In genomic region chr4:130102111-130102651, GRCm38 (mm10) we compare ENCODE assay signal across 8 mouse cellular contexts. TPM values are rescaled to one million over a fixed set of nuclear protein-coding genes. Genes with fewer than 3 reads are reported as not detected.
DNase-seq lines count a peak whose midpoint lies in the region; ATAC-seq and TF ChIP-seq lines count a peak whose summit lies in the region.

TSS of gene Pef1 (plus strand) at chr4:130102558.

- intact Hi-C loops in gastrocnemius, adult 2 months (cut with DNase I) = no loop called here

- TF ChIP-seq POLR2A in lung, adult 2 months (IDR thresholded peaks at IDR 0.05; ENCODE audit: borderline replicate concordance, extremely low read depth, low read depth, low read length) = no peak

- no peak within 1 kb of the TSS for H3K4me2 ChIP-seq in hindbrain, postnatal 0 days (ENCODE audit: low read depth, low read length)
- H3K4me2 ChIP-seq in stomach, embryonic 14.5 days (replicated peaks; ENCODE audit: low read depth, low read length) = no peak within 1 kb of the TSS

- H3K4me1 ChIP-seq in hindbrain, postnatal 0 days (ENCODE audit: insufficient read depth, low read length) = peaks cover 14% of the 10 kb centered on the region; the same call in 1 of the 2 replicates
- peaks cover 11% of the 10 kb centered on the region for H3K4me1 ChIP-seq in lung, adult 2 months (ENCODE audit: control insufficient read depth, insufficient read depth, low read length)
- H3K4me1 ChIP-seq in stomach, embryonic 14.5 days (ENCODE audit: control insufficient read depth, insufficient read depth, low read length) = peaks cover 22% of the 10 kb centered on the region

- H3K27ac ChIP-seq in gastrocnemius, adult 2 months = no peak within 1 kb of the TSS
- H3K27ac ChIP-seq in hindbrain, postnatal 0 days = peak within 1 kb of the TSS; percentile 5; the same call in 1 of the 2 replicates
- H3K27ac ChIP-seq in stomach, embryonic 14.5 days (ENCODE audit: low read length) = peak within 1 kb of the TSS; percentile 35; the same call in 1 of the 2 replicates

- no peak within 1 kb of the TSS for H3K4me3 ChIP-seq in gastrocnemius, adult 2 months
- no peak within 1 kb of the TSS for H3K4me3 ChIP-seq in hindbrain, postnatal 0 days (ENCODE audit: low read length)
- H3K4me3 ChIP-seq in lung, adult 2 months (replicated peaks; ENCODE audit: extremely low read depth, low read depth, low read length) = no peak within 1 kb of the TSS
- no peak within 1 kb of the TSS for H3K4me3 ChIP-seq in stomach, embryonic 14.5 days (ENCODE audit: low read depth, low read length)

- H3K27me3 ChIP-seq in hindbrain, postnatal 0 days (ENCODE audit: insufficient read depth, low read length) = no peaks in the 10 kb centered on the region
- H3K27me3 ChIP-seq in stomach, embryonic 14.5 days (ENCODE audit: control insufficient read depth, insufficient read depth, low read length) = no peaks in the 10 kb centered on the region

- no peak within 1 kb of the TSS for H3K9ac ChIP-seq in hindbrain, postnatal 0 days (replicated peaks; ENCODE audit: low read length)
- H3K9ac ChIP-seq in stomach, embryonic 14.5 days (replicated peaks; ENCODE audit: low read depth, low read length) = no peak within 1 kb of the TSS

- no peaks in the 10 kb centered on the region for H3K9me3 ChIP-seq in hindbrain, postnatal 0 days (ENCODE audit: low read length)
- H3K9me3 ChIP-seq in stomach, embryonic 14.5 days (ENCODE audit: control insufficient read depth, low read depth, low read length) = no peaks in the 10 kb centered on the region

- DNase-seq in embryo, embryonic 11 days = peak; percentile 22
- no peak for DNase-seq in embryo, embryonic 9.5 days (ENCODE audit: extremely low spot score)
- no peak for DNase-seq in adrenal gland, adult 2 months
- DNase-seq in gastrocnemius, adult 2 months = no peak
- no peak for DNase-seq in hindbrain, postnatal 0 days (ENCODE audit: low spot score)
- peak; percentile 46 for DNase-seq in lung, adult 2 months
- DNase-seq in kidney, postnatal 14 days = no peak

- 5% methylated on average over 6 of the region's 6 CpGs for WGBS in hindbrain, postnatal 0 days
- 12% methylated on average over 6 of the region's 6 CpGs for WGBS in lung, adult 2 months
- WGBS in stomach, embryonic 14.5 days = 8% methylated on average over 6 of the region's 6 CpGs

- TF ChIP-seq CTCF in gastrocnemius, adult 2 months (IDR thresholded peaks at IDR 0.05) = no peak
- no peak for TF ChIP-seq CTCF in hindbrain, postnatal 0 days (IDR thresholded peaks at IDR 0.05; ENCODE audit: low read depth)
- TF ChIP-seq CTCF in lung, adult 2 months (IDR thresholded peaks at IDR 0.05; ENCODE audit: insufficient read depth, low read length) = no peak

- ATAC-seq in hindbrain, postnatal 0 days = no peak
- peak; percentile 34; the same call in 1 of the 2 replicates for ATAC-seq in stomach, embryonic 14.5 days (ENCODE audit: insufficient number of reproducible peaks, insufficient read depth, low FRiP score, low read depth)

- no peaks in the 10 kb centered on the region for H3K36me3 ChIP-seq in hindbrain, postnatal 0 days (ENCODE audit: insufficient read depth, low read length)
- H3K36me3 ChIP-seq in stomach, embryonic 14.5 days (ENCODE audit: control insufficient read depth, insufficient read depth, low read length) = peaks cover 4% of the 10 kb centered on the region; the same call in 1 of the 2 replicates

RNA-seq across cellular contexts. Expression of gene Pef1, which starts in this region (rescaled TPM):
- 10 to 100 TPM; 80.3 to 82.6 TPM for total RNA-seq in adrenal gland, adult 2 months (2021)
- polyA plus RNA-seq in adrenal gland, adult 2 months (2012; rRNA removed) = 180 and 181 TPM in 2 replicates
- 10 to 100 TPM; 37.3 to 37.5 TPM for total RNA-seq in gastrocnemius, adult 2 months (2021)
- 82.6 and 93.4 TPM in 2 replicates for total RNA-seq in hindbrain, postnatal 0 days (2014; rRNA removed)
- 59.8 and 62.0 TPM in 2 replicates for polyA plus RNA-seq in hindbrain, postnatal 0 days (2015; fragmentation: Nextera tagmentation; extraction: Ambion mirVana)
- 106 and 118 TPM in 2 replicates for polyA plus RNA-seq in lung, adult 2 months (2012; rRNA removed)
- 66.9 and 74.3 TPM in 2 replicates for polyA plus RNA-seq in stomach, embryonic 14.5 days (2014; fragmentation: Nextera tagmentation; extraction: Ambion mirVana)

Comparison
In these comparisons a context has a peak if more than half of its experiments do, and no peak if none do; other contexts are left out.
1. DNase-seq: peak in embryo, embryonic 11 days (single experiment) and lung, adult 2 months (single experiment); none in embryo, embryonic 9.5 days (single experiment), adrenal gland, adult 2 months (single experiment), gastrocnemius, adult 2 months (single experiment), hindbrain, postnatal 0 days (single experiment) and kidney, postnatal 14 days (single experiment).